Mouse (Mus musculus) liver, adult 2 months (tissue): ENCODE data around the gene Col6a6.

Source experiments
- CTCF ChIP-seq: fragments of 200-500 bp; IDR thresholded peaks from 2 replicates; pipeline ENCODE4 v1.5.1; 2011; ENCODE audit warnings: low read depth, low read length, control low read depth
- POLR2A ChIP-seq: fragments of 200-500 bp; IDR thresholded peaks from 2 replicates; pipeline ENCODE4 v1.6.1; 2011; ENCODE audit warnings: low read length, control low read depth; ENCODE audit not compliant: insufficient read depth; ENCODE audit errors: extremely low read depth

DNA sequence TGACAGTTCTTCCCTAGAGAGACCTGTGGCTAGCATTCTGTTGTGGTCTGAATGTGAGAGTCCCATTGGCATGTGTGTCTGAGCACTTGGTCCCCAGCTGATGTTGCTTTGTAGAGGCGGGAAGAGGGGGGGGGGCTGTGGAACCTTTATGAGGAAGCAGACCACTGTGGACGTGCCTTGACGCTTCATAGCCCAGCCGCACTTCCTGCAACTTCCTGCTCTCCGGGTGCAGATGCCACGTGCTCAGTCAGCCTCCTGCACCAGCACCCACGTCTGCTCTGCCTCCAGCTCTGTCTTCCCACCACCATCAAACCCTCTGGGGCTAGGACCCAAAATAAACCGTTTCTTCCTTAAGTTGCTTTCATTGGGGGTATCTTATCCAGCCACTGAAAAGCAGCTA, 24.5 kb downstream of the Col6a6 start:
- no peak for TF ChIP-seq CTCF
- no peak for TF ChIP-seq POLR2A
